Mouse (Mus musculus) v-Abl transformed pro-B cells (cell line): ENCODE measurements around the gene Nktr.

Experiments
- in situ Hi-C, 2 experiments: fragments of 400-800 bp; cut with MboI; formaldehyde crosslinking; loops; one replicate each; pipeline ENCODE4 v1.15.1; 2025; ENCODE audit not compliant: unreplicated experiment in 2 of 2

Gene Nktr

DNA sequence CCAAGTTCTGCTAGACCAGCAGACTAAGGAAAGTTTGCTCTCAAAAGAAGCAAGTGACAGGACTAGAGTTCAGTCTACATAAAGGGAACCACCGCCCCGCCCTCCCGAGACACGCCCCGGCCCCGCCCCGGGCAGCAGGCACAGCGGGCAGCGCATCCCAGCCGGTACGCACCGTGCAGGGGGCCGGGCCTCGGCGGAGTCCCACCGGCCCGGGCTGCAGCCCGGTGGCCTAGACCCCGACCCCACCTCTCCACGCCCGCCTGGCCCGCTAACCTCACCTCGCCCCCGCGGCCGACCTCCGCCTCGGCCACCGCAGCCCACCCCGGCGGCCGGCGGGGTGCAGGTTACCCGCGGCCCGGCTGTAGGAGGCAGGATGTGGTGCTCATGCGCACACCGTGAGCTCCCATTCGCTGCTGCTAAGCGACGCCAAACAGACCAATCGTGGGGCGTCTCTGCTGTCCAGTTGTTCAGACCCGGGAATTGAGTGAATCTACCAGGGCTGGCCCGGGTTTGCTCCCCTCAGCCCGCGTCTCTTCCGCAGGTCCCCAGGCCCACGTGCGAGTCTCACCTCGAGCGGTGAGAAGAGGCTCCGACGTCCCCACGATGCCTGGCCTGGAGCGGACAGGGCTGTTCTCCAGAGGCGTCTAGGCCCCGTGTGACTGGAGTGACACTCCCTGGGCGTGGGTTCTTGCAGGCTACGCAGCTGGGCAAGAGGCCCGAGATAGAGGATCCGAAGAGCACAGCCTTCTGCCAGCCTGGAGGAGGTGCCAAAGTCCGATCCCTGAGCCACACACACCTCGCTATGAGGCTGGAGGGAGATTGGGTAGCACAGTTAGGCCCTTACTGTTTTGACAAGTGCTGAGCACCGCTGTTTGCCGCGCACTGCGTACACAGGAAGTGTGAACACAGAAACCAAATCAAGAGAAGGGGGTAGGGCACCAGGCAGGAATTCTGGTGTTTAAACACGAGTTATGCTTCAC, 14.0 kb upstream of the Nktr start, which contains the start of gene Sec22c:
Sec22c (minus strand) TSS at position 845 of the 980 bp plus-strand sequence.
- in situ Hi-C loops: loop anchor here in 1 of 2 experiments (5.0 to 25.0 kb wide), 5 partner anchors 33 to 1782 kb away; partner anchors contain the start of genes 1110059G10Rik, Kif15, Limd1 and Pomgnt2

DNA sequence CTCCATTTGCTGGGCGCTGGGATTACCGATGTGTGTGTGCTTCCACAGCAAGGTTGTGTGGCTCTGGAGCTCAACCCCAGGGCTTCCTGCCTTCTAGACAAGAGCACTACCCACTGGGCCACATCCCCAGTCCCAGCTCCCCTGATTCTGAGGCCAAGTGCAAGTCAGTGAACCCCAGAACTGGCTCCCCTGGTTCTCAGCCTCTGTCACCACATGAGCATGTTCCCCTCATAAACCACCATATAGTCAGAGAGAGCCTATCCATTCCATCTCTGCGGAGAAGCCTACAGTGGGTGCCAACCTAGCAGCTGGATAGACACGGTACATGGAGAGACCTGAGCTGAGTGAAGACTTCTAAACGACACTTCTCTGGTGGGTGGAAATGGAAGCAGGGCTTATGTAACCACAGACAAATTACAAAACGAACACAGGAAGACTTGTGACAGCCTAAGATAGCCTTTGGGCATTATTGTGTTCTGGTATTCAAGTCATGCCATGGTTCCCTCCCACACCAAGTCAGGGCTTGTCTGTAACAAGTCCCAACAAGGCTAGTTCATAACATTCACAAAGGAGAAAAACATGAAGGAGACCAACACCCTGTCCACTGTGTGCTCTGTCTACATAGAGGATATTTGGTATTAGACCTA, 12.8 kb upstream of the Nktr start:
- in situ Hi-C loops: loop anchor here in 1 of 2 experiments (5.0 to 25.0 kb wide), 5 partner anchors 34 to 1781 kb away; partner anchors contain the start of genes 1110059G10Rik, Kif15, Limd1 and Pomgnt2

DNA sequence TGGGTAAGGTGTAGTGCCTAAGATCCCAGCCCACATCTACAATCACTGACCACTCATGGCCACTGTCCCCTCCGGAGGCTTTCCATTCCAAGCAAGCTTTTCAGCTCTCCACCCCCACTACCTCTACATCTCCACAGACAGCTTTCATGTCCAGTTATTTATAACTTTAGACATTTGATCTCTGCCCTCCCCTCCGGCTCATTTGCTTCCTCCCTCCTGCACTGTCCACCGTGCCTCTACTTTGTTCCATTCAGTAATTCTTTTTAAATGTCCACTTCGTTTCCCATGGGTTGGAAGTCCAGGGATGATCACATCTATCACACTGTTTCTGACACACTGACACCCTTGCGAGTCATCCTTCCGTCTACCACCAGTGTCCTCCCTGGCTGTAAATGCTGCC, 11.2 kb upstream of the Nktr start:
- in situ Hi-C loops: loop anchor here in 1 of 2 experiments (5.0 to 25.0 kb wide), 5 partner anchors 36 to 1780 kb away; partner anchors contain the start of genes 1110059G10Rik, Kif15, Limd1 and Pomgnt2

DNA sequence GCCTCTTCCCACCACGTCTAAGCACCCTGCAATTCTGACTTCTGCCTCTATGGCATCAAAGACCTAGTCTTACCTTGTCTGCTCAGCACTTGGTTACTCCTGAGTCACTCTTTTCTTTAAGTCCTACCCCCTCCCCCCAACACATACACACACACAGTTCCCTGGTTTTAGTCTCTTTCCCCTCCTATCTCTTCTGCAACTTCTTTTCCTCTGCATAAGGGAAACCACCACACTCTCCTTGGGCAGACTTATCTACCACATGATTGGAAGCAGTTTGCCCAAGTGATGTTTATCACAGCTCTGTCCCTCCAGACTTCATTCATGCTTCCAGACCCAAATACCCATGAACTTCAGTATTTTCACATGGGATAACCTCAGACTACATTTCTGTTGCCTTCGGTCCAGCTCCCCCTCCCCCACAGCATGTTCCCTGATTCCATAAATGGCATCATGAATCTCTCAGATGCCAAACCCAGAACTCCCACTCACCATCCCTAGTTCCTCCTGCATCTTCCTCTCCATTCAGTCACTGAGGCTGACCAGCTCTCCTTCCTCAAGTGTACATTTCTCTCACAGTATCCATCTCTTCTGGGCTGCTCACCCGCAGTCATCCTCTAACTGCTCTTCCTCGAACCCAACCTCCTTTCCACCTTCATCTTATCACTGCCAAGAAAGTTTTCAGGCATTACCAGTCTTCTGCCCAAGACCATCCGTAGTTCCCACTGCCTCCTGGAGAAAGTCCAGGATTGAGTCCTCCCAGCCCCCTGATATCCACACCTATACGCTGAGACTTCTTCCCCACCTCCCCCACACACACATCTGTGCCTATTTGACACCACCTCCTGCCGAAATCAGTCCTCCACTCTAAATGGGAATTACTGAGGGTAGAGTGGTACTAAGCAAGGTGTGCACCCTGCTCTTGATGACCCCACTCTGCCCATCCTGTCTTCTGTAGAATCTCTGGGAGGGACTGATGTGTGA, 10.2 kb upstream of the Nktr start:
- in situ Hi-C loops: loop anchor here in 1 of 2 experiments (5.0 to 25.0 kb wide), 5 partner anchors 36 to 1779 kb away; partner anchors contain the start of genes 1110059G10Rik, Kif15, Limd1 and Pomgnt2

GRCm38 (mm10) chr9:121709898-121710583, 8.9 kb upstream of the Nktr start, which contains the start of gene Ss18l2:
Gene Ss18l2, plus strand, starts transcription at chr9:121710329.
- in situ Hi-C loops: loop anchor here in 1 of 2 experiments (5.0 to 25.0 kb wide), 5 partner anchors 38 to 1777 kb away; partner anchors contain the start of genes 1110059G10Rik, Kif15, Limd1 and Pomgnt2

- in situ Hi-C loops: loop anchor here in 1 of 2 experiments (25.0 kb wide), 4 partner anchors 277 to 1777 kb away; partner anchors contain the start of genes 1110059G10Rik, Kif15, Limd1 and Pomgnt2
Measured at GRCm38 (mm10) chr9:121710584-121710975, 8.4 kb upstream of the Nktr start.

GRCm38 (mm10) chr9:121717048-121717447, 1.9 kb upstream of the Nktr start:
- in situ Hi-C loops: loop anchor here in 1 of 2 experiments (25.0 kb wide), 4 partner anchors 270 to 1770 kb away; partner anchors contain the start of genes 1110059G10Rik, Kif15, Limd1 and Pomgnt2

- in situ Hi-C loops: loop anchor here in 1 of 2 experiments (25.0 kb wide), 4 partner anchors 269 to 1769 kb away; partner anchors contain the start of genes 1110059G10Rik, Kif15, Limd1 and Pomgnt2
Measured at GRCm38 (mm10) chr9:121718070-121718705, 781 bp upstream of the Nktr start.

DNA sequence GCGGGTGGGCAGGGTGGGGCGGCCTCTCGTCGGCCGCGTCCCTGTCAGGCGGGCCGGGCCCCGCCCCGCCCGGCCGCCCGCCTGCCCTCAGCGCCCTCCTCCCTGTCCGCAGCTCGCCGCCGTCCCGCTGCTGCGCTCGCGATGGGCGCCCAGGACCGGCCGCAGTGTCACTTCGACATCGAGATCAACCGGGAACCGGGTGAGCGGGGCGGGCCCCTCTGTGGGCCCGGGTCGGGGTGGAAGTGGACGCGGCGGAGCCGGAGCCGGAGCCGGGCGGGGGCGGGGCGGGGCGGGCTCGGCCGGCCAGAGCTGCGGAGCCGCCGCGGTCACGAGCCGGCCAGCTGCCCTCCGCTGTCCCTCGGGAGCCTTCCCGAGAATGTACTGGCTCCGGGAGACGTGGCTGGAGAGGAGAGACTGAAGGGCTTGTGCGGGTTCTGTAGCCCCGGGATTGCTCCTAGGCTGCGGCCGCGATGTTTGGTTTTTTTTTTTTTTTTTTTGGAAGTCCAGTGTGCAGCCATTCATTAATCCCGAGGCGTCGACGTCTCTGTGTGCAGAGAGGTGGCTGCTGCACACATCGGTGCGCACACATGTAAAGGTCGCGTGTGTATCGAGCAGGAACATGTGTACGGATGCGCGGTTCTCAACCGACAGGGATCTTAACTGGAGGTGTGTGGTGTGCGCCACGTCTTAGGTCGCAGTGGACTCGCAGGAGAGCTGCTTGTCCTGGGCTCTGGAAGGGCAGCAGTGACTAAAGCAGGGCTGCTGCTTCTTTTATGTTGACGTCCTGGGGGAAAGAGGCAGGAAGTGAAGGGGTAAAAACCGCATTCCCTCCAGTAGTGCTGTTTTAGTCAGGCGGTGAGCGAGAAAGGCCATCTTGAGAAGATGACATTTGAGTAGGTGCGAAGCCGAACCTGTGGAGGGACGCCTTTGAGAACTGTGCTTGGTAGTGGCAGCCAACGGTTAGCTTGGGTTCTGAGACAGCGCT, 670 bp downstream of the Nktr start:
- in situ Hi-C loops: loop anchor here in 1 of 2 experiments (25.0 kb wide), 4 partner anchors 268 to 1768 kb away; partner anchors contain the start of genes 1110059G10Rik, Kif15, Limd1 and Pomgnt2

DNA sequence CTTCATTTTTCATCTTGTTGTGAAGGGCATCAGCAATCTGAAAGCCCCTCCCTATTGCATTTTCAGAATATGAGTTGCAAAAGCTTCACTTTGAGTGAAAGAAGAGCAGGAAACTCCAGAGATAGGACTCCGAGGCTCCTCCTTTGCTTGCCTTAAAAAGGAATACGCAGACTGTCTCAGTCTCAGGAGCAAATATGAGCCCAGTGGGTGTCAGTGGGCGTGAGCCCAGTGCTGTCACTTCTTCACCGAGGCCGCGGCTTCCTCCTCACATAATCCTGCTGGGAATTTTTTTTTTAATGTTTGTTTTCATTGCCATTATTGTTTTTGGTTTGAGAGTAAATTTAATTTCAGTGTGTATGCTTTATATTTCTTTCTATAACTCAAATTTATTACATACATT, 21.5 kb downstream of the Nktr start:
- in situ Hi-C loops: no loop called here

GRCm38 (mm10) chr9:121741168-121741567, 22.2 kb downstream of the Nktr start:
- in situ Hi-C loops: no loop called here

GRCm38 (mm10) chr9:121744051-121744450, 25.1 kb downstream of the Nktr start:
- in situ Hi-C loops: no loop called here

DNA sequence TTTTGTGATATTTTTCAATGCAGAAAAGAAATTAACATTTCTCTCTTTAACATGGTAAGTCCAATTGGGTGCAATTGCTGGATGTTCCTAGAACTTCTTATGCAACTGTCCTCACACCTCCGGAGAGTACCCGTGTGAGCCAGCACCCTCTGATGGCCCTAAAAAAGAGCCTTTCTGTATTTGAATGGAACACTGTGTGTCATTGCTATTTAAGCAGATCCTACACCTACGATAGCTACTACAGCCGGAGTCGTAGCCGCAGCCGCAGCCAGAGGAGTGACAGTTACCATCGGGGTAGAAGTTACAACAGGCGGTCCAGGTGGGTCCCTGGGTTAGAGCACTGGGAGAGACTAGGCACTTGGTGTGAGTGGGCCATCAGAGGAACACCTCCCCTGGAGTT, 33.8 kb downstream of the Nktr start:
- in situ Hi-C loops: no loop called here

DNA sequence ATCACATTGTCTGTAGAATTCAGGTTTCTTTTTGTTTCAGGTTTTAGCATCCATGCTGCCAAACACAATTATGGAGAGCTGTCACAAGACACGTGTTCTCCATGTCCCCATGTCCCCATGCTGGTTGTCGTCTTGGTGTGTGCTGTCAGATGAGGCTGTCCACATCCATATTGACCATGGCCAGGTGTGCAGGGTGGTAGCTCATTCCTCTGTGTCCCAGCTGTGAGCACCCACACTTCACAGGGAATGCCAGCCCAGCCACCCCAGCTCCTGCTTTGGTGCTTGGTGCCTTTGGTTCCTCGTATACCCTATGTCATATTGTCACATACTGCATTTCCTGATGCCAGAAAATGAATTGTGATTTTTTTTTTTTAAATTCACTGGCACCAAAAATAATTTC, 35.7 kb downstream of the Nktr start:
- in situ Hi-C loops: no loop called here

DNA sequence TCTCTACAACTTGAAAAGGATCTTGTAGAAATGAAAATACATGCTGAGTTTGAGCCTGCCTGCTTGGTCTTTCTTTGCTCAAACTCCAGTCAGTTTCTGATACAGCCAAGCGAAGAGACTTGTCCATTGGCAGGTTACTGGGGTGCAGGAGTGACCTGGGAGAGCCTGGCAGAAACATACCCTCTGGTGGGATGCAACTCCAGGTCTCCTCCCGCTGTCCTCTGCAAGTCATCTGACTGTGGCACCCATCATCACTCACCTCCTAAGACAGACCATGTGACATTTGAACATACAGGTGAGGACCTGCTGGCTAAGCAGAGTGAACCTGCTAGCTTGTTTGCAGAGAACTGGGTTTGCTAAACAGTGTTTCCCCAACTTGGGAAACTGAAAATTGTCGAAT, 37.8 kb downstream of the Nktr start:
- in situ Hi-C loops: no loop called here

- in situ Hi-C loops: no loop called here
Measured at GRCm38 (mm10) chr9:121757432-121757831, 38.5 kb downstream of the Nktr start.
